Mouse (Mus musculus): ENCODE results near the gene Cmya5. TPM values are rescaled to one million over a fixed set of nuclear protein-coding genes. Genes with fewer than 3 reads are reported as not detected.

Cmya5 gene
- polyA plus RNA-seq, 1 experiment = 1.5 TPM

DNA sequence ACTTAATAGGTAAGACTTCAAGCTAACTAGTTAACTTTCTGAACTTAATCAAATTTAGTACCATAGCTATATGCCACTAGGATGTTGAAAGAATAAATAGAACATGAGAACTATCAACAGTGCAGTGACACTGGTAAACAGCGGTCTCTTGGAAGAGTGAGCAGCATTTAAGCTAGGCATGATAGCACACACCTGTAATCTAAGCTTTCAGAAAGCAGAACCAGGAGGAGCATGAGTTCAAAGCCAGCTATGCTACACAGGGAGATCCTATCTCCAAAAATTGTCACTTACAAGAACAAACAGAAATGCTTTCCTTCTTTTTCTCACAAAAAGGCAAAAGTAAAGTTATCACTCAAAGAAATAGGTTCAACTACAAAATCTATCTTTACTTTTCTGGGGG is 35.8 kb upstream of the Cmya5 start:
- WGBS = 76% methylated on average over 1 of the region's 1 CpGs
- H3K4me1 ChIP-seq (replicated peaks; ENCODE audit: control insufficient read depth, insufficient read depth, low read length) = no peaks in the 10 kb centered on the region
- no peak overlapping the region for H3K27ac ChIP-seq (ENCODE audit: control insufficient read depth, insufficient read depth, low read length)
- H3K4me3 ChIP-seq (ENCODE audit: control insufficient read depth, insufficient read depth, low read length) = no peak overlapping the region
- H3K36me3 ChIP-seq (ENCODE audit: control insufficient read depth, insufficient read depth, low read length) = peaks cover 30% of the 10 kb centered on the region
- TF ChIP-seq POLR2A (IDR thresholded peaks at IDR 0.05; ENCODE audit: control insufficient read depth, extremely low read depth, insufficient read depth, low read length, poor library complexity) = no peak
- TF ChIP-seq CTCF (IDR thresholded peaks at IDR 0.05; ENCODE audit: borderline replicate concordance, control insufficient read depth, extremely low read depth, insufficient read depth, low read length, poor library complexity) = no peak
- DNase-seq = no peak
- no peaks in the 10 kb centered on the region for H3K27me3 ChIP-seq (ENCODE audit: control insufficient read depth, insufficient read depth, low read length)

DNA sequence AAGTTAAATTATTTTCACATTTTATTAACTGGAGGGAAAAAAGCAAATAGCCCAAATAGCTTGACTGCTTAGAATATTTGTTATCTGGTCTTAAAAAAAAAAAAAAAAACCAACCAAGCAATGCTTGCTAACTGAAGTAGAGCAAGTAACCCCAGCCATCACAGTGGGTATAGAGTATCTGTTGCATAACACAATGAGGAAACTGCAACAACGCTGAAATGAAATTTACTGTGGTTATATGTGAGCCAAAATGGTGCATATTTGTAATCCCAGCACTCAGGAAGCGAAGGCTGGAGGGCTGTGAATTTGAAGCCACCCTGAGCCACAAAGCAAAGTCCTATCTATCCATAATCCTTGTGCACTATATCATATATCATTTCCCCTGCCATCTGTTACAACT is 35.0 kb upstream of the Cmya5 start:
- no peak overlapping the region for H3K4me3 ChIP-seq (ENCODE audit: control insufficient read depth, insufficient read depth, low read length)
- 76% methylated on average over 2 of the region's 2 CpGs for WGBS

DNA sequence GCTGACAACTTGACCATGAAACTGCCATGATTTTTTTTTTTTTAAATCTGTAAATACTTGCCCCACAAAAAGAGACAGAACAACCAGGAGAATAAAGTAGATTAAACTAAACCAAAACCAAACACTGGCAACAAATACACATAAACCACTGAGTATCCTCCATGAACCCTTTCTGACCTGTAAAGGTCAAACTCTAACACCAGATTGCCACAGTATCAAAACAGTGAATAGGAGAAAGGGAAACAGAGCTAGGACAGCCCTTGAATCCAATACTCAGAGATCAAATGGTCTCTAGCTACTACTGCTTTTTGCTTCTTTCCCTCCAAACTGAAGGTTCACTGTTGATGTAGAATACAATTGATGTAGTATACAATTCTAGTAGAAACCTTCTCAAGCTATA is 33.0 kb upstream of the Cmya5 start:
- DNase-seq = no peak
- Histone ChIP-seq H3K27ac (ENCODE audit: control insufficient read depth, insufficient read depth, low read length) (no peak overlapping the region), H3K4me1 (replicated peaks; ENCODE audit: control insufficient read depth, insufficient read depth, low read length) (no peaks in the 10 kb centered on the region), H3K4me3 (ENCODE audit: control insufficient read depth, insufficient read depth, low read length) (no peak overlapping the region), H3K27me3 (ENCODE audit: control insufficient read depth, insufficient read depth, low read length) (no peaks in the 10 kb centered on the region), H3K36me3 (ENCODE audit: control insufficient read depth, insufficient read depth, low read length) (peaks cover 24% of the 10 kb centered on the region)
- TF ChIP-seq POLR2A (IDR thresholded peaks at IDR 0.05; ENCODE audit: control insufficient read depth, extremely low read depth, insufficient read depth, low read length, poor library complexity) (no peak), CTCF (IDR thresholded peaks at IDR 0.05; ENCODE audit: borderline replicate concordance, control insufficient read depth, extremely low read depth, insufficient read depth, low read length, poor library complexity) (no peak)

More for the DNA sequence above, 35.0 kb upstream of the Cmya5 start:
- Histone ChIP-seq H3K27ac (ENCODE audit: control insufficient read depth, insufficient read depth, low read length) (no peak overlapping the region), H3K27me3 (ENCODE audit: control insufficient read depth, insufficient read depth, low read length) (no peaks in the 10 kb centered on the region), H3K4me1 (replicated peaks; ENCODE audit: control insufficient read depth, insufficient read depth, low read length) (no peaks in the 10 kb centered on the region), H3K36me3 (ENCODE audit: control insufficient read depth, insufficient read depth, low read length) (peaks cover 27% of the 10 kb centered on the region)
- TF ChIP-seq CTCF (IDR thresholded peaks at IDR 0.05; ENCODE audit: borderline replicate concordance, control insufficient read depth, extremely low read depth, insufficient read depth, low read length, poor library complexity) (no peak), POLR2A (IDR thresholded peaks at IDR 0.05; ENCODE audit: control insufficient read depth, extremely low read depth, insufficient read depth, low read length, poor library complexity) (no peak)
- no peak for DNase-seq

DNA sequence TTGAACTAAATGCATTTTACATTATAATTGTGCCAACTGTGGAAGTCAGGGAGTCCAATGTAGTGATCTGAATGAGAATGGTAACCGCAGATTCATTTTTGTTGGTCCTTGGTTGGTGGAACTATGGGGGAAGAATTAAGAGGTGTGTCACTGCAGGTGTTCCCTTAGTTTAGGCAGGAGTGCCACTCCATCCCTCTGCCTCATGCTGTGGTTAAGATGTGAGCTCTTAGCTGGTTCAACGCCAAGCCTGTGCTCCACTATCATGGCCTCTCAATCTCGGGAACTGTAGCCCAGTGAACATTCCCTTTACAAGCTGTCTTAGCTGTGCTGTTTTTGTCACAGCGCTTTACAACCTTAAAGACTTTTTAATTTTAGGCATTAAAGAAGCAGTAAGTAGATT is 18.8 kb upstream of the Cmya5 start:
- no peak for DNase-seq
- 93% methylated on average over 4 of the region's 4 CpGs for WGBS
- peaks cover 35% of the 10 kb centered on the region for H3K36me3 ChIP-seq (ENCODE audit: control insufficient read depth, insufficient read depth, low read length)
- H3K27ac ChIP-seq (ENCODE audit: control insufficient read depth, insufficient read depth, low read length) = no peak overlapping the region
- no peaks in the 10 kb centered on the region for H3K27me3 ChIP-seq (ENCODE audit: control insufficient read depth, insufficient read depth, low read length)
- no peak overlapping the region for H3K4me3 ChIP-seq (ENCODE audit: control insufficient read depth, insufficient read depth, low read length)
- TF ChIP-seq POLR2A (IDR thresholded peaks at IDR 0.05; ENCODE audit: control insufficient read depth, extremely low read depth, insufficient read depth, low read length, poor library complexity) (no peak), CTCF (IDR thresholded peaks at IDR 0.05; ENCODE audit: borderline replicate concordance, control insufficient read depth, extremely low read depth, insufficient read depth, low read length, poor library complexity) (no peak)
- no peaks in the 10 kb centered on the region for H3K4me1 ChIP-seq (replicated peaks; ENCODE audit: control insufficient read depth, insufficient read depth, low read length)

DNA sequence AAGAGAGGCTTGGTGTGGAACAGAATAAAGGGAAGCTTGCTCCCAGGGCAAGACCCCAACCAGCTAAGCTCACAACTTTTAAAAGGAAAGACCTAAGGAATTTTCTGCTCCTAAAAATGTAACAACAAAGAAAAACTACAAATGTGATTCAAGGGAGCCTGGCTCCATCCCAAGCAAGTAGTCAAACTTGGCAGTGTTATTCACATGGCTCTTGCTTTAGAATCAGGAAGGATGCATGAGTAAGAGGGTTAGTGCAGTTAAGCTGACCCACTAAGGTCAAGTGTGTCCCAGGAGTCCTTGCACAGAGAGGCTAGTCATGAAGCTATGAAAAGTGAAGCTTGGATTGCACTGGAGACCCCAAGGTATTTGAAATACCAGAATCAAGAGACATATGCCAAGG is 17.9 kb upstream of the Cmya5 start:
- Histone ChIP-seq H3K36me3 (ENCODE audit: control insufficient read depth, insufficient read depth, low read length) (peaks cover 40% of the 10 kb centered on the region), H3K4me1 (replicated peaks; ENCODE audit: control insufficient read depth, insufficient read depth, low read length) (no peaks in the 10 kb centered on the region), H3K4me3 (ENCODE audit: control insufficient read depth, insufficient read depth, low read length) (no peak overlapping the region), H3K27ac (ENCODE audit: control insufficient read depth, insufficient read depth, low read length) (no peak overlapping the region), H3K27me3 (ENCODE audit: control insufficient read depth, insufficient read depth, low read length) (no peaks in the 10 kb centered on the region)
- TF ChIP-seq CTCF (IDR thresholded peaks at IDR 0.05; ENCODE audit: borderline replicate concordance, control insufficient read depth, extremely low read depth, insufficient read depth, low read length, poor library complexity) (no peak), POLR2A (IDR thresholded peaks at IDR 0.05; ENCODE audit: control insufficient read depth, extremely low read depth, insufficient read depth, low read length, poor library complexity) (no peak)
- DNase-seq = no peak

DNA sequence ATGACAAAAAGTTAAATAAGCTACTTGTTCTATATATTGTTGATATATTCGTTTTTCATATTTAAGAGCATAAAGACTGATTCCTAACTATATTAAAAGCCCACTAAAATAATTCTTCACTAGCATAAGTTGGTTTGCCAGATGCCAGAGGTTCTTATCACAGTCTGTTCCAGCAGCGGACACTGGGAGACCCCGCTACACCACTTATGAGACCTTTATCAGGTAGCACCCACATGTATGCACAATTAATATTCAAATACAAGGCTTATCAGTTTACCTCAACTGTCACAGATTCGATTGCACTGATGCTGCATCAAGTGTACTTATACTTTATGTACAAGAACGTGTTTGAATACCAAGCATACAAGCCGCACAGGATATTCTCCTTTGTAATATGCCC is 13.7 kb upstream of the Cmya5 start:
- Histone ChIP-seq H3K27me3 (ENCODE audit: control insufficient read depth, insufficient read depth, low read length) (no peaks in the 10 kb centered on the region), H3K36me3 (ENCODE audit: control insufficient read depth, insufficient read depth, low read length) (peaks cover 25% of the 10 kb centered on the region), H3K4me1 (replicated peaks; ENCODE audit: control insufficient read depth, insufficient read depth, low read length) (peaks cover 5% of the 10 kb centered on the region), H3K27ac (ENCODE audit: control insufficient read depth, insufficient read depth, low read length) (no peak overlapping the region), H3K4me3 (ENCODE audit: control insufficient read depth, insufficient read depth, low read length) (no peak overlapping the region)
- TF ChIP-seq POLR2A (IDR thresholded peaks at IDR 0.05; ENCODE audit: control insufficient read depth, extremely low read depth, insufficient read depth, low read length, poor library complexity) (no peak), CTCF (IDR thresholded peaks at IDR 0.05; ENCODE audit: borderline replicate concordance, control insufficient read depth, extremely low read depth, insufficient read depth, low read length, poor library complexity) (no peak)
- WGBS = 98% methylated on average over 6 of the region's 6 CpGs
- DNase-seq = no peak

DNA sequence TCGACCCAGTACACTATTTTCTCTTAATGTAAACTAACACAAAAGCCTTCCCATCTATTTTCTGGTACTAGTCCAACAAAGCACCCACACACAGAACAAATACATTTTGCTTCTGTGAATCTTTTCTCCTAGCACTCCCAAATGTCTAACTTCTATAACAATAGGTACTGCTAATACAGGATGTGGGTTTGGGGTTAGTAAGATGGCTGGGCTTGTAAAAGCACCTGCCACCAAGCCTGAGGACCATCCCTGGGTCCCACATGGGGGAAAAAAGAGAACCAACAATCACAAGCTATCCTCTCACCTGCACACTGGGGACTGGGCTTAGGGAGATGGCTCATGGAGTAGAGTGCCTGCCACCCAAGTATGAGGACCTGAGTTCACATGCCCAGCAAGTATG is 8.8 kb upstream of the Cmya5 start:
- TF ChIP-seq POLR2A (IDR thresholded peaks at IDR 0.05; ENCODE audit: control insufficient read depth, extremely low read depth, insufficient read depth, low read length, poor library complexity) = no peak
- TF ChIP-seq CTCF (IDR thresholded peaks at IDR 0.05; ENCODE audit: borderline replicate concordance, control insufficient read depth, extremely low read depth, insufficient read depth, low read length, poor library complexity) = no peak
- Histone ChIP-seq H3K27ac (ENCODE audit: control insufficient read depth, insufficient read depth, low read length) (no peak overlapping the region), H3K4me1 (replicated peaks; ENCODE audit: control insufficient read depth, insufficient read depth, low read length) (peaks cover 6% of the 10 kb centered on the region), H3K36me3 (ENCODE audit: control insufficient read depth, insufficient read depth, low read length) (peaks cover 21% of the 10 kb centered on the region), H3K4me3 (ENCODE audit: control insufficient read depth, insufficient read depth, low read length) (no peak overlapping the region), H3K27me3 (ENCODE audit: control insufficient read depth, insufficient read depth, low read length) (no peaks in the 10 kb centered on the region)
- WGBS = 57% methylated on average over 1 of the region's 1 CpGs
- no peak for DNase-seq
